Mouse (Mus musculus) spleen, adult 2 months (tissue): ENCODE measurements around the gene Gtf3c2. TPM values are rescaled to one million over a fixed set of nuclear protein-coding genes. Genes with fewer than 3 reads are reported as not detected.
A peak's percentile ranks its signal among the peaks of the same experiment; 100 is the strongest.
"Not testable (repeated sequence)": the region's sequence is repeated elsewhere in the genome, so short reads cannot be mapped to it uniquely, and the experiment has no call there.

Experiments used
- DNase-seq, 2 experiments: peaks; one replicate each; pipeline versions ENCODE4 v3.0.0 to v3.0.0-alpha.2; 2012 to 2021; ENCODE audit warnings: low spot score in 2 of 2, low read depth in 1 of 2
- H3K27ac ChIP-seq: fragments of 200-500 bp; 2 replicates; pipeline ENCODE4 v1.5.1; 2012; ENCODE audit warnings: low read length, inconsistent platforms; ENCODE audit not compliant: insufficient read depth
- H3K27me3 ChIP-seq: fragments of 200-500 bp; 2 replicates; pipeline ENCODE4 v1.6.1; 2012; ENCODE audit warnings: mild to moderate bottlenecking, moderate library complexity, low read length, inconsistent platforms; ENCODE audit not compliant: control insufficient read depth, insufficient read depth
- H3K36me3 ChIP-seq: fragments of 200-500 bp; 2 replicates; pipeline ENCODE4 v1.6.1; 2012; ENCODE audit warnings: mild to moderate bottlenecking, low read length, inconsistent platforms; ENCODE audit not compliant: control insufficient read depth, insufficient read depth
- H3K4me1 ChIP-seq: fragments of 200-500 bp; 2 replicates; pipeline ENCODE4 v1.6.1; 2011; ENCODE audit warnings: inconsistent platforms; ENCODE audit not compliant: control insufficient read depth, insufficient read depth, insufficient read length
- H3K4me3 ChIP-seq: fragments of 200-500 bp; 2 replicates; pipeline ENCODE4 v1.5.1; 2011; ENCODE audit warnings: mild to moderate bottlenecking, inconsistent platforms; ENCODE audit not compliant: insufficient read depth, insufficient read length; ENCODE audit errors: extremely low read depth
- CTCF ChIP-seq: fragments of 200-500 bp; IDR thresholded peaks from 2 replicates; pipeline ENCODE4 v1.5.1; 2011; ENCODE audit warnings: mild to moderate bottlenecking, inconsistent platforms; ENCODE audit not compliant: insufficient read depth, insufficient read length, insufficient replicate concordance; ENCODE audit errors: extremely low read depth
- POLR2A ChIP-seq: fragments of 200-500 bp; IDR thresholded peaks from 2 replicates; pipeline ENCODE4 v1.6.1; 2011; ENCODE audit warnings: low read depth, low read length, inconsistent platforms
- WGBS: fragments of 180-500 bp; shearing (Covaris S2); methylation state at CpG from one replicate; pipeline ENCODE4 v1.1.7; 2018; 5-methylcytosine and 5-hydroxymethylcytosine counted together
- polyA plus RNA-seq: library from polyadenylated mRNA; depleted of rRNA; stranded (reverse); fragments of >200 nt; gene quantifications from 2 replicates; pipeline ENCODE4 v1.2.3, GENCODE M21; 2012

The Gtf3c2 gene
- polyA plus RNA-seq, 1 experiment = 47.3 TPM

DNA sequence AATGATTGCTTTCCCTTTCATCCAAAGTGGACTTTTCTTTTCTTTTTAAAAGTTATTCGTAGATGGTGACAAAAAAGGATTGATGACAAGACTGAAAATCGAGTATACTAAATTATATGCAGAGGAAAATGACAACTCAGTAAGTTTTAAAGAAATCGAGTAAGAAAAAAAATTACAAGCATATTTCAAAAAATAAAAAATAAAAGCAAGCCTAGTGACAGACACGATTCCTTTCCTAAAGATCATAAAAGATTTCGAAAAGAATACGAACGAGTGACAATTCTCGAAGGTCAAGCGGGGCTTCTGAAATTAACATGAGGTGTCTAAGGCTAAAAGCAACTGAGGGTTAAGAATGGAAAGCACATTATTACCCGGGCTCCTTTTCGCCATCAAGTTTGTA is 39.5 kb upstream of the Gtf3c2 start:
- H3K4me3 ChIP-seq = peak overlapping the region; percentile 95
- no peaks in the 10 kb centered on the region for H3K27me3 ChIP-seq
- H3K4me1 ChIP-seq = peaks cover 8% of the 10 kb centered on the region
- no peak for DNase-seq
- under 1% methylated on average over 11 of the region's 11 CpGs for WGBS
- H3K27ac ChIP-seq = no peak overlapping the region; the same call in 1 of the 2 replicates
- TF ChIP-seq CTCF (no peak), POLR2A (no peak)
- H3K36me3 ChIP-seq = no peaks in the 10 kb centered on the region

DNA sequence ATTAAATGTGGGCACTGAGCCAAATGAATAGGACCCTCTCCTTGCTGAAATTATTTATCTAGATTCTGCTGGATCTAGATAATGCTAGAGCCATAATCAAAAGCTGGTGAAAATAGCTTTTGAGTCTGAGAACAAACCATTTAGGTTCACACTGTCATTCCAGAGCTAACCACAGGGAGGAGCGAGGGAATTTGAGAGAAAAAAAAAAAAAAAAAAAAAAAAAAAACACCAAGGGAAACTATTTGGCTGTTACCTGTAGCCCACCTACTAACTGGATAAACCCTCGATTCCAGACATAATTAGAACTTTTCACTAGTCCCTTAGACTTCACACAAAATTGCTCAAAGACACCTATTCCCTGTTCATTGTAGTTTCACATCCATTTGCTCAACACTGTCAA is 39.1 kb upstream of the Gtf3c2 start:
- no peaks in the 10 kb centered on the region for H3K36me3 ChIP-seq
- H3K27me3 ChIP-seq = no peaks in the 10 kb centered on the region
- TF ChIP-seq POLR2A = no peak
- TF ChIP-seq CTCF = no peak
- no peak overlapping the region for H3K4me3 ChIP-seq
- WGBS = 6% methylated on average over 2 of the region's 2 CpGs
- H3K27ac ChIP-seq = no peak overlapping the region
- DNase-seq = no peak
- H3K4me1 ChIP-seq = peaks cover 8% of the 10 kb centered on the region

GRCm38 (mm10) chr5:31218294-31218693 is 38.4 kb upstream of the Gtf3c2 start:
- Histone ChIP-seq H3K27me3 (no peaks in the 10 kb centered on the region), H3K36me3 (no peaks in the 10 kb centered on the region), H3K4me3 (no peak overlapping the region), H3K4me1 (peaks cover 8% of the 10 kb centered on the region), H3K27ac (no peak overlapping the region)
- peak in 1 of 2 experiments; percentile 16 for DNase-seq
- TF ChIP-seq CTCF (no peak), POLR2A (no peak)
- WGBS = 29% methylated on average over 7 of the region's 7 CpGs

DNA sequence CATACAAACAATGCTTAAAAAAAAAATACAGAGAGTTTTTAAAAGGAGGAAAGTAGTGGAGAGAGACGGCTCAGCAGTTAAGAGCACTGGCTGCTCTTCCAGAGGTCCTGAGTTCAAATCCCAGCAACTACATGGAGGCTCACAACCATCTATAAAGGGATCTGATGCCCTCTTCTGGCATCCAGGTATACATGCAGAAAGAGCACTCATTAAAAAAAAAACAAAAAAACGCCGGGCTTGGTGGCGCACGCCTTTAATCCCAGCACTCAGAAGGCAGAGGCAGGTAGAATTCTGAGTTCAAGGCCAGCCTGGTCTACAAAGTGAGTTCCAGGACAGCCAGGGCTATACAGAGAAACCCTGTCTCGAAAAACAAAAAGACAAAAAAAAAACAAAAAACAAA is 36.6 kb upstream of the Gtf3c2 start:
- not testable (repeated sequence) for DNase-seq, H3K4me1 ChIP-seq, H3K27me3 ChIP-seq, H3K4me3 ChIP-seq, H3K36me3 ChIP-seq, H3K27ac ChIP-seq
- 83% methylated on average over 6 of the region's 6 CpGs for WGBS

- no peak overlapping the region for H3K27ac ChIP-seq
- TF ChIP-seq POLR2A (no peak), CTCF (no peak)
- no peaks in the 10 kb centered on the region for H3K27me3 ChIP-seq
- WGBS = 93% methylated on average over 6 of the region's 6 CpGs
- peaks cover 11% of the 10 kb centered on the region for H3K4me1 ChIP-seq
- DNase-seq = no peak
- no peak overlapping the region for H3K4me3 ChIP-seq
- peaks cover 33% of the 10 kb centered on the region for H3K36me3 ChIP-seq
Observed at GRCm38 (mm10) chr5:31204421-31204820, 24.5 kb upstream of the Gtf3c2 start.

GRCm38 (mm10) chr5:31203866-31204265 is 23.9 kb upstream of the Gtf3c2 start:
- no peak for DNase-seq
- Histone ChIP-seq H3K27ac (no peak overlapping the region), H3K4me1 (peaks cover 11% of the 10 kb centered on the region), H3K4me3 (no peak overlapping the region), H3K36me3 (peaks cover 39% of the 10 kb centered on the region), H3K27me3 (no peaks in the 10 kb centered on the region)
- 93% methylated on average over 2 of the region's 2 CpGs for WGBS
- TF ChIP-seq CTCF (no peak), POLR2A (no peak)

DNA sequence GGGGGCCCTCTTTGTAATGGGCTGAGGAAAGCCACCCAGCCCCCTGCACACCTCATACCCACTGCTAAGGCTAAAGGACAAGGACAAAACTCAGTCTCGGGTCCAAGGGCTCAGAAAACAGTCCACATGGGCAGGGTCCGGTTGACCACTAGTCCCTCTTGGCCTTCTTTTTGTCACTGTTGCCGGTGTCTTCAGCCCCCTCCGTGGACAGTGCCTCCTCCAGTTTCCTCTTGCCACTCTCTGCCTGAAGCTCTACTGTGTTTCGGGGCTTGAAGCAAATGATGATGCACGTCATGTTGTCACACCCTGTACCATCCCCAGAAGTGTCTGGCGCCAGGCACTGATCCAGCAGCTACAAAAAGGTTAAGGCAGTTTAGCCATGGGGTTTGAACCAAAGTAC is 23.0 kb upstream of the Gtf3c2 start:
- DNase-seq = no peak
- 0 out of 2 replicates have a peak overlapping the region, but pooled peaks have one; percentile 73 for H3K27ac ChIP-seq
- no peak overlapping the region for H3K4me3 ChIP-seq
- H3K27me3 ChIP-seq = no peaks in the 10 kb centered on the region
- H3K4me1 ChIP-seq = peaks cover 11% of the 10 kb centered on the region
- peaks cover 45% of the 10 kb centered on the region for H3K36me3 ChIP-seq
- TF ChIP-seq CTCF (no peak), POLR2A (no peak)
- WGBS = 93% methylated on average over 7 of the region's 7 CpGs
